Mouse (Mus musculus): ENCODE data around the gene Fam155a.

GRCm38 (mm10) chr8:9292532-9292931 lies 478.4 kb downstream of the Fam155a start:
- no peak for TF ChIP-seq POLR2A (IDR thresholded peaks at IDR 0.05; ENCODE audit: low read depth, low read length)
- TF ChIP-seq CTCF (IDR thresholded peaks at IDR 0.05; ENCODE audit: extremely low read depth, insufficient read length, insufficient replicate concordance, low read depth, low read length) = no peak
